ENCODE assay signal across 10 mouse cellular contexts in the genomic region with DNA sequence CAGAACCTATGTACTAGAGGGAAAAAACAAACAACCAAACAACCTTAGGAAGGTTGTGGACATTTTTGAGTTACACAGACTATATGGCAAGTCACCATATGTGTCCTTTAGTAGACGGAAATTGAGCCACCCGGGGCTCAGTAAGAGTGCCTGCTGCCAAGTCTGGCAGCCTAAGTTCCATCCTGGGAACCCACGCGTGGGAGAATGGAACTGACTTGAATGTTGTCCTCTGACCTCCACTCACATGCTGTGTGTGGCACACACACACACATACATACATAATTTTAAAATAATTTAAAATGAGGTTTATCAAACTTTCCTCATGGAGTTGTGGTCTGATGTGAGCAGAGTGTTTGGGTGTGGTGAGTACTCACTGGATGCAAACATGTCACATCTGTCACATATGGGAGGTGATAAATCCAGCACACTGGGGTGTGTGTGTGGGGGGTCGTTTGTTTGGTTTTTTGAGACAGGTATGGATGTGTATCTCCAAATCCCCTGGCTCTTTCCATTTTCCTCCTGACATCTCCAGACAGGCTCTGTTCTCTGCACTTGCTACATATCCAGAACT. TPM values are rescaled to one million over a fixed set of nuclear protein-coding genes. Genes with fewer than 3 reads are reported as not detected.
DNase-seq lines count a peak whose midpoint lies in the region; ATAC-seq and TF ChIP-seq lines count a peak whose summit lies in the region.
"Had no signal": no experiment of that assay in that cellular context is flagged by ENCODE, and none has a peak within 500 bp of the region (broad histone marks: within the 10 kb centered on the region; RNA-seq: fewer than 3 reads in every experiment).

No protein-coding gene starts in this region.

- H3K9ac ChIP-seq in heart, embryonic 15.5 days = no peak overlapping the region

- ATAC-seq in heart, embryonic 15.5 days (replicated peaks; ENCODE audit: insufficient number of reproducible peaks, insufficient read depth, low FRiP score, low read depth) = no peak
- no peak for ATAC-seq in cerebellum, adult (ENCODE audit: insufficient number of reproducible peaks, low FRiP score, low TSS enrichment)

- TF ChIP-seq CTCF in spleen, adult 2 months (IDR thresholded peaks at IDR 0.05; ENCODE audit: extremely low read depth, insufficient read depth, insufficient read length, insufficient replicate concordance) = no peak

- no peak for DNase-seq in heart, postnatal 10 days
- no peak for DNase-seq in spleen, adult 2 months (ENCODE audit: low read depth in 1 of 2, low spot score in 2 of 2)
- DNase-seq in spleen, postnatal 14 days (ENCODE audit: low spot score in 2 of 2) = no peak
- DNase-seq in limb, embryonic 10.5 days (ENCODE audit: low spot score) = no peak
- peak; percentile 46 to 55 for DNase-seq in spleen, postnatal 10 days (ENCODE audit: low spot score in 2 of 2)
- DNase-seq in ovary, postnatal 10 days (ENCODE audit: low spot score) = no peak
- DNase-seq: kidney, postnatal 10 days; lung, postnatal 4 days had no signal

- no peaks in the 10 kb centered on the region; the same call in 1 of the 2 replicates for H3K36me3 ChIP-seq in heart, embryonic 15.5 days
- H3K36me3 ChIP-seq in spleen, adult 2 months (ENCODE audit: control insufficient read depth, insufficient read depth, low read length) = no peaks in the 10 kb centered on the region
- peaks cover 3% of the 10 kb centered on the region for H3K36me3 ChIP-seq in limb, embryonic 10.5 days

- no peak for TF ChIP-seq POLR2A in spleen, adult 2 months (IDR thresholded peaks at IDR 0.05; ENCODE audit: low read depth, low read length)

- 53% methylated on average over 5 of the region's 5 CpGs for WGBS in heart, embryonic 15.5 days
- WGBS in spleen, adult 2 months = 70% methylated on average over 5 of the region's 5 CpGs
- WGBS in limb, embryonic 10.5 days = 84% methylated on average over 5 of the region's 5 CpGs

- H3K27ac ChIP-seq in heart, embryonic 15.5 days = no peak overlapping the region
- peak overlapping the region; percentile 38; the same call in 1 of the 2 replicates for H3K27ac ChIP-seq in spleen, adult 2 months (ENCODE audit: insufficient read depth, low read length)
- H3K27ac ChIP-seq in limb, embryonic 10.5 days = peak overlapping the region; percentile 77

- H3K4me1 ChIP-seq in heart, embryonic 15.5 days (replicated peaks) = peaks cover 58% of the 10 kb centered on the region
- H3K4me1 ChIP-seq in spleen, adult 2 months (ENCODE audit: control insufficient read depth, insufficient read depth, insufficient read length) = no peaks in the 10 kb centered on the region; the same call in 1 of the 2 replicates
- H3K4me1 ChIP-seq in limb, embryonic 10.5 days = peaks cover 46% of the 10 kb centered on the region

- no peaks in the 10 kb centered on the region for H3K9me3 ChIP-seq in heart, embryonic 15.5 days (replicated peaks)
- no peaks in the 10 kb centered on the region for H3K9me3 ChIP-seq in limb, embryonic 10.5 days (replicated peaks)

- H3K4me2 ChIP-seq in heart, embryonic 15.5 days = peak overlapping the region; percentile 75

- peak overlapping the region; percentile 98; the same call in 1 of the 2 replicates for H3K4me3 ChIP-seq in heart, embryonic 15.5 days
- no peak overlapping the region for H3K4me3 ChIP-seq in spleen, adult 2 months (ENCODE audit: extremely low read depth, insufficient read depth, insufficient read length)
- H3K4me3 ChIP-seq in limb, embryonic 10.5 days = peak overlapping the region; percentile 36; the same call in 1 of the 2 replicates

- no peaks in the 10 kb centered on the region for H3K27me3 ChIP-seq in heart, embryonic 15.5 days
- H3K27me3 ChIP-seq in spleen, adult 2 months (ENCODE audit: control insufficient read depth, insufficient read depth, low read length) = no peaks in the 10 kb centered on the region
- peaks cover 16% of the 10 kb centered on the region for H3K27me3 ChIP-seq in limb, embryonic 10.5 days (ENCODE audit: low read depth, poor library complexity, severe bottlenecking)

- intact Hi-C loops in heart, postnatal 10 days (cut with DNase I) = no loop called here

RNA-seq across cellular contexts. Expression of gene Ptpa, which starts 1.8 kb away (rescaled TPM):
- 102 and 119 TPM in 2 replicates for polyA plus RNA-seq in heart, embryonic 15.5 days (2015; fragmentation: Nextera tagmentation; extraction: Ambion mirVana)
- total RNA-seq in heart, postnatal 10 days (2021) = 100 to 1,000 TPM; 125 to 133 TPM
- 136 and 152 TPM in 2 replicates for polyA plus RNA-seq in spleen, adult 2 months (2012; rRNA removed)
- polyA plus RNA-seq in limb, embryonic 10.5 days (2016; fragmentation: Nextera tagmentation; extraction: Ambion mirVana) = 172 and 177 TPM in 2 replicates

RNA-seq across cellular contexts. Expression of gene Crat, which starts 2.1 kb away (rescaled TPM):
- 108 and 109 TPM in 2 replicates for polyA plus RNA-seq in heart, embryonic 15.5 days (2015; fragmentation: Nextera tagmentation; extraction: Ambion mirVana)
- total RNA-seq in heart, postnatal 10 days (2021) = 100 to 1,000 TPM; 448 to 485 TPM
- polyA plus RNA-seq in spleen, adult 2 months (2012; rRNA removed) = 53.9 and 55.2 TPM in 2 replicates
- polyA plus RNA-seq in limb, embryonic 10.5 days (2016; fragmentation: Nextera tagmentation; extraction: Ambion mirVana) = 21.9 and 22.9 TPM in 2 replicates

RNA-seq across cellular contexts. Expression of gene Dolpp1, which starts 25.6 kb away (rescaled TPM):
- polyA plus RNA-seq in heart, embryonic 15.5 days (2015; fragmentation: Nextera tagmentation; extraction: Ambion mirVana) = 19.5 and 25.2 TPM in 2 replicates
- 10 to 100 TPM; 11.6 to 14.7 TPM for total RNA-seq in heart, postnatal 10 days (2021)
- 31.9 and 48.2 TPM in 2 replicates for polyA plus RNA-seq in spleen, adult 2 months (2012; rRNA removed)
- 37.6 and 45.4 TPM in 2 replicates for polyA plus RNA-seq in limb, embryonic 10.5 days (2016; fragmentation: Nextera tagmentation; extraction: Ambion mirVana)

RNA-seq across cellular contexts. Expression of gene Miga2, which starts 53.6 kb away (rescaled TPM):
- 32.6 and 35.5 TPM in 2 replicates for polyA plus RNA-seq in heart, embryonic 15.5 days (2015; fragmentation: Nextera tagmentation; extraction: Ambion mirVana)
- 10 to 100 TPM; 70.5 to 78.0 TPM for total RNA-seq in heart, postnatal 10 days (2021)
- polyA plus RNA-seq in spleen, adult 2 months (2012; rRNA removed) = 11.1 and 11.7 TPM in 2 replicates
- 30.8 and 33.3 TPM in 2 replicates for polyA plus RNA-seq in limb, embryonic 10.5 days (2016; fragmentation: Nextera tagmentation; extraction: Ambion mirVana)

RNA-seq across cellular contexts. Expression of gene Ier5l, which starts 56.3 kb away (rescaled TPM):
- 1.7 and 2.0 TPM in 2 replicates for polyA plus RNA-seq in heart, embryonic 15.5 days (2015; fragmentation: Nextera tagmentation; extraction: Ambion mirVana)
- 10 to 100 TPM in 1 of 2 experiments, 1 to 10 TPM in 1; 9.5 to 12.2 TPM for total RNA-seq in heart, postnatal 10 days (2021)
- 4.7 and 9.1 TPM in 2 replicates for polyA plus RNA-seq in spleen, adult 2 months (2012; rRNA removed)
- 2.2 and 2.9 TPM in 2 replicates for polyA plus RNA-seq in limb, embryonic 10.5 days (2016; fragmentation: Nextera tagmentation; extraction: Ambion mirVana)

Comparison
In these comparisons a context has a peak if more than half of its experiments do, and no peak if none do; other contexts are left out.
1. DNase-seq: peak in spleen, postnatal 10 days (2 of 2); none in heart, postnatal 10 days (0 of 2), spleen, adult 2 months (0 of 2), spleen, postnatal 14 days (0 of 2), limb, embryonic 10.5 days (single experiment) and ovary, postnatal 10 days (single experiment).